Mouse (Mus musculus): ENCODE data around the gene Fam50b.

- TF ChIP-seq GATA1 (IDR thresholded peaks at IDR 0.05; ENCODE audit: borderline replicate concordance, low read length): no peak
- TF ChIP-seq FLI1 (IDR thresholded peaks at IDR 0.05; ENCODE audit: low read length): no peak
Measured at GRCm38 (mm10) chr13:34703301-34703700, 31.3 kb upstream of the Fam50b start.

Data from megakaryocyte, embryonic 14.5 days (primary cell).